Mouse (Mus musculus) heart, adult 11 months (tissue): ENCODE data around the gene D330020A13Rik.

Experiments used
- DNase-seq: peaks from one replicate; pipeline ENCODE4 v3.0.0; 2022

D330020A13Rik gene

GRCm38 (mm10) chr6:120302755-120303316 lies 8.7 kb downstream of the D330020A13Rik start:
- DNase-seq: peak; percentile 86

GRCm38 (mm10) chr6:120306859-120307594 lies 12.9 kb downstream of the D330020A13Rik start:
- peak; percentile 88 for DNase-seq

- DNase-seq: peak; percentile 90
These were observed 15.2 kb downstream of the D330020A13Rik start for GRCm38 (mm10) chr6:120309338-120309737.

GRCm38 (mm10) chr6:120309787-120310186 lies 15.6 kb downstream of the D330020A13Rik start:
- DNase-seq: no peak

- no peak for DNase-seq
These were observed 18.3 kb downstream of the D330020A13Rik start for GRCm38 (mm10) chr6:120312443-120312842.

GRCm38 (mm10) chr6:120318303-120318940 lies 24.3 kb downstream of the D330020A13Rik start:
- DNase-seq: no peak

GRCm38 (mm10) chr6:120319129-120319528 lies 25.0 kb downstream of the D330020A13Rik start:
- no peak for DNase-seq

GRCm38 (mm10) chr6:120320369-120320768 lies 26.2 kb downstream of the D330020A13Rik start:
- DNase-seq: no peak

- no peak for DNase-seq
These were observed 30.2 kb downstream of the D330020A13Rik start for GRCm38 (mm10) chr6:120324295-120324927.

- no peak for DNase-seq
These were observed 38.2 kb downstream of the D330020A13Rik start for GRCm38 (mm10) chr6:120332351-120332750.

GRCm38 (mm10) chr6:120343992-120344391 lies 49.8 kb downstream of the D330020A13Rik start:
- no peak for DNase-seq
